Mouse (Mus musculus): ENCODE data around the gene Scn10a.

The Scn10a gene

GRCm38 (mm10) chr9:119719222-119719621, at the start of gene Scn10a:
Gene Scn10a, minus strand, starts transcription at chr9:119719322.
- no peak for DNase-seq (ENCODE audit: low read depth, low spot score)

- DNase-seq (ENCODE audit: low read depth, low spot score) = peak; percentile 9
Observed at GRCm38 (mm10) chr9:119768585-119768984, 49.5 kb upstream of the Scn10a start.

- no peak for DNase-seq (ENCODE audit: low read depth, low spot score)
Observed at GRCm38 (mm10) chr9:119760226-119760625, 41.1 kb upstream of the Scn10a start.

- DNase-seq (ENCODE audit: low read depth, low spot score) = no peak
Observed at GRCm38 (mm10) chr9:119759457-119759856, 40.3 kb upstream of the Scn10a start.

- DNase-seq (ENCODE audit: low read depth, low spot score) = peak; percentile 29
Observed at GRCm38 (mm10) chr9:119751507-119751906, 32.4 kb upstream of the Scn10a start.

- no peak for DNase-seq (ENCODE audit: low read depth, low spot score)
Observed at GRCm38 (mm10) chr9:119749112-119749511, 30.0 kb upstream of the Scn10a start.

GRCm38 (mm10) chr9:119743900-119744299, 24.8 kb upstream of the Scn10a start:
- no peak for DNase-seq (ENCODE audit: low read depth, low spot score)

GRCm38 (mm10) chr9:119743312-119743711, 24.2 kb upstream of the Scn10a start:
- no peak for DNase-seq (ENCODE audit: low read depth, low spot score)

GRCm38 (mm10) chr9:119741101-119741786, 22.1 kb upstream of the Scn10a start:
- no peak for DNase-seq (ENCODE audit: low read depth, low spot score)

GRCm38 (mm10) chr9:119728412-119729097, 9.4 kb upstream of the Scn10a start:
- DNase-seq (ENCODE audit: low read depth, low spot score) = no peak

GRCm38 (mm10) chr9:119726990-119727389, 7.9 kb upstream of the Scn10a start:
- no peak for DNase-seq (ENCODE audit: low read depth, low spot score)

GRCm38 (mm10) chr9:119725293-119725862, 6.3 kb upstream of the Scn10a start:
- no peak for DNase-seq (ENCODE audit: low read depth, low spot score)

- DNase-seq (ENCODE audit: low read depth, low spot score) = peak; percentile 83
Observed at GRCm38 (mm10) chr9:119706700-119707099, 12.4 kb downstream of the Scn10a start.

- no peak for DNase-seq (ENCODE audit: low read depth, low spot score)
Observed at GRCm38 (mm10) chr9:119691505-119691904, 27.6 kb downstream of the Scn10a start.

- DNase-seq (ENCODE audit: low read depth, low spot score) = no peak
Observed at GRCm38 (mm10) chr9:119691001-119691400, 28.1 kb downstream of the Scn10a start.

- DNase-seq (ENCODE audit: low read depth, low spot score) = no peak
Observed at GRCm38 (mm10) chr9:119687893-119688292, 31.2 kb downstream of the Scn10a start.

GRCm38 (mm10) chr9:119686187-119686586, 32.9 kb downstream of the Scn10a start:
- DNase-seq (ENCODE audit: low read depth, low spot score) = no peak

GRCm38 (mm10) chr9:119680896-119681295, 38.2 kb downstream of the Scn10a start:
- DNase-seq (ENCODE audit: low read depth, low spot score) = no peak

- DNase-seq (ENCODE audit: low read depth, low spot score) = peak; percentile 22
Observed at GRCm38 (mm10) chr9:119664109-119664508, 55.0 kb downstream of the Scn10a start.

- DNase-seq (ENCODE audit: low read depth, low spot score) = no peak
Observed at GRCm38 (mm10) chr9:119656111-119656510, 63.0 kb downstream of the Scn10a start.

- DNase-seq (ENCODE audit: low read depth, low spot score) = no peak
Observed at GRCm38 (mm10) chr9:119653758-119654157, 65.4 kb downstream of the Scn10a start.

- peak; percentile 51 for DNase-seq (ENCODE audit: low read depth, low spot score)
Observed at GRCm38 (mm10) chr9:119646942-119647547, 72.1 kb downstream of the Scn10a start.

Measured in embryo, embryonic 11.5 days (tissue).